Mouse (Mus musculus): ENCODE data around the gene Cycs. TPM values are rescaled to one million over a fixed set of nuclear protein-coding genes. Genes with fewer than 3 reads are reported as not detected.

Cycs gene
- total RNA-seq, 2 experiments from 2014 or later = 110 TPM

- DNase-seq = no peak
Measured at GRCm38 (mm10) chr6:50545412-50546043, 20.8 kb downstream of the Cycs start.

GRCm38 (mm10) chr6:50542535-50542934 is 23.8 kb downstream of the Cycs start:
- no peak for DNase-seq

GRCm38 (mm10) chr6:50539641-50540040 is 26.7 kb downstream of the Cycs start:
- DNase-seq = no peak

- peak; percentile 56 for DNase-seq
Measured at GRCm38 (mm10) chr6:50536461-50536892, 29.9 kb downstream of the Cycs start.

- no peak for DNase-seq
Measured at GRCm38 (mm10) chr6:50535346-50535745, 31.0 kb downstream of the Cycs start.

- no peak for DNase-seq
Measured at GRCm38 (mm10) chr6:50531920-50532319, 34.4 kb downstream of the Cycs start.

GRCm38 (mm10) chr6:50531003-50531402 is 35.3 kb downstream of the Cycs start:
- no peak for DNase-seq

GRCm38 (mm10) chr6:50529194-50529593 is 37.1 kb downstream of the Cycs start:
- no peak for DNase-seq

GRCm38 (mm10) chr6:50527416-50527815 is 38.9 kb downstream of the Cycs start:
- no peak for DNase-seq

GRCm38 (mm10) chr6:50526597-50527024 is 39.7 kb downstream of the Cycs start:
- no peak for DNase-seq

- no peak for DNase-seq
Measured at GRCm38 (mm10) chr6:50525846-50526245, 40.5 kb downstream of the Cycs start.

- no peak for DNase-seq
Measured at GRCm38 (mm10) chr6:50524261-50524896, 42.0 kb downstream of the Cycs start.

- no peak for DNase-seq
Measured at GRCm38 (mm10) chr6:50522772-50523171, 43.6 kb downstream of the Cycs start.

- no peak for DNase-seq
Measured at GRCm38 (mm10) chr6:50521532-50522135, 44.7 kb downstream of the Cycs start.

GRCm38 (mm10) chr6:50520139-50520538 is 46.2 kb downstream of the Cycs start:
- DNase-seq = no peak

GRCm38 (mm10) chr6:50518371-50518770 is 48.0 kb downstream of the Cycs start:
- no peak for DNase-seq

Small RNAs within 50 kb of the gene (microRNA-seq; reads per million reads assigned to microRNA genes)
- gene Mir6371 (ENCODE audit: borderline replicate concordance in 2 of 2) = 0 reads per million in 2 experiments

Other genes starting within 250 kb of the Cycs start
- 1 to 10 TPM; 3.3 to 3.6 TPM for gene Osbpl3, start 110.3 kb downstream of the Cycs start, total RNA-seq (2021)
- gene 4921507P07Rik, start 30.1 kb upstream of the Cycs start, total RNA-seq (2021) = under 1 TPM; 0.24 to 0.28 TPM
- gene Npvf, start 87.9 kb upstream of the Cycs start, total RNA-seq (2021) = not detected